Mouse (Mus musculus) liver, embryonic 15.5 days (tissue): ENCODE results near the gene Flywch2. TPM values are rescaled to one million over a fixed set of nuclear protein-coding genes. Genes with fewer than 3 reads are reported as not detected.
"Not testable (repeated sequence)": the region's sequence is repeated elsewhere in the genome, so short reads cannot be mapped to it uniquely, and the experiment has no call there.

ENCODE experiments used
- ATAC-seq: fragments of 200-750 bp; cut with Nextera tagmentation; 2 replicates; pipeline ENCODE4 v1.8.0; 2017; ENCODE audit warnings: moderate number of reproducible peaks, mild to moderate bottlenecking, moderate library complexity; ENCODE audit not compliant: insufficient read depth
- H3K27ac ChIP-seq: fragments of 300-500 bp; sonication (generic); replicated peaks from 2 replicates; pipeline ENCODE4 v1.5.1; 2015; ENCODE audit warnings: mild to moderate bottlenecking, inconsistent platforms
- H3K27me3 ChIP-seq: fragments of 300-500 bp; sonication (generic); 2 replicates; pipeline ENCODE4 v1.6.1; 2015; ENCODE audit warnings: mild to moderate bottlenecking, inconsistent platforms
- H3K36me3 ChIP-seq: fragments of 300-500 bp; sonication (generic); replicated peaks from 2 replicates; pipeline ENCODE4 v1.6.1; 2015; ENCODE audit warnings: moderate library complexity, mild to moderate bottlenecking, inconsistent platforms
- H3K4me1 ChIP-seq: fragments of 300-500 bp; sonication (generic); replicated peaks from 2 replicates; pipeline ENCODE4 v1.6.1; 2015; ENCODE audit warnings: inconsistent platforms
- H3K4me2 ChIP-seq: fragments of 300-500 bp; sonication (generic); 2 replicates; pipeline ENCODE4 v1.6.1; 2015; ENCODE audit warnings: moderate library complexity, mild to moderate bottlenecking, inconsistent platforms
- H3K4me3 ChIP-seq: fragments of 300-500 bp; sonication (generic); replicated peaks from 2 replicates; pipeline ENCODE4 v1.5.1; 2015; ENCODE audit warnings: mild to moderate bottlenecking, inconsistent platforms
- H3K9ac ChIP-seq: fragments of 300-500 bp; sonication (generic); 2 replicates; pipeline ENCODE4 v1.6.1; 2015; ENCODE audit warnings: moderate library complexity, mild to moderate bottlenecking, inconsistent platforms
- H3K9me3 ChIP-seq: fragments of 300-500 bp; sonication (generic); replicated peaks from 2 replicates; pipeline ENCODE4 v1.6.1; 2016; ENCODE audit warnings: inconsistent platforms
- WGBS: fragments of 180-500 bp; shearing (Covaris S2); methylation state at CpG from one replicate; pipeline ENCODE4 v1.1.7; 2015; ENCODE audit warnings: mixed read lengths; ENCODE audit not compliant: insufficient replicate concordance; 5-methylcytosine and 5-hydroxymethylcytosine counted together
- polyA plus RNA-seq: library from polyadenylated mRNA; unstranded; fragments of >200 nt; fragmentation: Nextera tagmentation; extraction: Ambion mirVana; gene quantifications from 2 replicates; pipeline ENCODE4 v1.2.1, GENCODE M21; 2015

Gene Flywch2
- polyA plus RNA-seq, 1 experiment from 2014 or later: 0.94 TPM

DNA sequence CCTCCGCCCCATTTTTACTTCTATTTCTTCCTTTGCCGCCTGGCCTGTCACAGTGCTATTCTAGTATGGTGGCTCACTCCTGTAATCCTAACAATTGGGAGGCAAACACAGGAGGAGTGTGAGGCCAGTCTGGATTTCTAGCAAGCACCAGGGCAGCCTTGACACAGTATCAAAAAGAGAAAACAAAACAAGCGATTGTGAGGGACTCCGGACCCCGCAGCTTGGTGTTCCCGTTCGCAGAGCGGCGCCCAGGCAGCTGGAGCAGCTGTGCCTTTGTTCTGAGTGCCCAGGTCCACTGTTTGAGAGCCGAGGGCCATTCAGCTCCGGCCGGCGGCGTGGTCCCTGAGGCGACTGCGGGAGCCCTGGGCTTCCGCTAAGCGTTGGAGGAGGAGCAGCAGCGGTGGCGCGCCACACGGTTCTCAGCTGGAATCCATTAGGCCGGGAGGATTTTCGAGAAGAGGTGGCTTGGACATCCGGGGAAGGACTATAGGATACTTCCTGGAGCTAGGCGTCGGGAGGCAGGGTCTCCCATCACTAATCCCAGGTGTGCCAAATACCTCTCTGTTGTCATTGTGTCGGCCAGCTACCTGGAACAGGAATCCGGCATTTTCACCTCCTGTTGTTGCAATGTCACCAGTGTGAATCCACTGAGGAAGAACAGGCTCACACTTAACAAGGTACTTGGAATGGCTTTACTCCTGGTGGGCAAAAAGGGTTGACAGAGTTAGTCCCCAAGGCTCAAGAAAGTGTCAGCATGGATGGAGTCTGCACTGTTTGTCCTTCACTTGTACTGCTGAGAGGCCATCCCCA is 4.6 kb upstream of the Flywch2 start, which contains the start of gene Srrm2:
Gene Srrm2 (plus strand): TSS at position 264 of the 810 bp plus-strand sequence.
- no peaks in the 10 kb centered on the region for H3K9me3 ChIP-seq
- peaks cover 5% of the 10 kb centered on the region for H3K27me3 ChIP-seq
- peak within 1 kb of the TSS; percentile 65 for H3K9ac ChIP-seq
- no peaks in the 10 kb centered on the region for H3K36me3 ChIP-seq
- peak within 1 kb of the TSS; percentile 87 for H3K4me2 ChIP-seq
- H3K4me3 ChIP-seq: peak within 1 kb of the TSS; percentile 60
- peaks cover 44% of the 10 kb centered on the region for H3K4me1 ChIP-seq
- ATAC-seq: peak; percentile 57
- H3K27ac ChIP-seq: peak within 1 kb of the TSS; percentile 39
- 3% methylated on average over 29 of the region's 29 CpGs for WGBS

DNA sequence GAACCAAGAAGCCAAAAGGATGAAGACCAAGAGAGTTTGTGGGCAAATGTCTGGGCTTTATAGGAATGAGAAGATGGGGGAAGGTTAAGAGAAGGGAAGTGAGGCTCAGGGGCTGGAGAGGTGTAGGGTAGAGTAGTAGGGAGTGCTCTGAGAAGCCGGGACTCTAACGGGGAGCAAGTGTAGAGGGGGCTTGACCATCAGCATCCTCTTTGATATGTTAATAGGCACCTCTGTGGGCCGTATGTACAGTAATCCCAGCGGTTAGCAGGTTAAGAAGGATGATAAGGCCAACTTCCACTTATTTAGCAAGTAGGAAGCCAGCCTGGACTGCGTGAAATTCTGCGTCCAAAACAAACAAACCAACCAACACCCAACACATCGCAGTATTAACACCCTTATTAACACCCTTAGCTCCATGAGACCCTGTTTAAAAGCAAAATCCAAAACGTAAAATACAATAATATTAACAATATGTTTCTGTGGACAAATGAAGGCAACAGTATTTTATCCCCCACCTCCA is 3.9 kb upstream of the Flywch2 start:
- 11% methylated on average over 8 of the region's 8 CpGs for WGBS
- Histone ChIP-seq H3K9me3 (no peaks in the 10 kb centered on the region), H3K4me1 (peaks cover 44% of the 10 kb centered on the region), H3K9ac (peak overlapping the region; percentile 65), H3K36me3 (no peaks in the 10 kb centered on the region), H3K4me3 (peak overlapping the region; percentile 60), H3K27ac (peak overlapping the region; percentile 39), H3K27me3 (peaks cover 12% of the 10 kb centered on the region), H3K4me2 (peak overlapping the region; percentile 87)
- 0 out of 2 replicates have a peak, but pooled peaks have one; percentile 9 for ATAC-seq

DNA sequence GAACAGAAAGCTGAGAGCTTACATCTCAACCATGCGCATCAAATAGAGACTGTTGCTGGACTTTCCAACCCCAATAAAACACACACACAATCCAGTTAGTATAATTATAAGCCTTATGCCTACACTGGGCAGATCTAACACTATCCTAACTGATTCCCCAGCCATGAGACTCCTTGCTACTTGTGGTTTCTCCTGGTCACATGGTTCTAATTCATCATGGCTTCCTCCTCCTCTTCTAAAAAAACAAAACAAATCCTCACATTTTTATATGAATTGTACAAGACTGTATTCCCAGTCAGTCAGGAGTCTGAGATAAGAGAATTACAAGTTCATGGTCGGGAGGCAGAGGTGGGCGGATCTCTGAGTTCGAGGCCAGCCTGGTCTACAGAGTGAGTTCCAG is 3.1 kb upstream of the Flywch2 start:
- Histone ChIP-seq H3K36me3 (no peaks in the 10 kb centered on the region), H3K4me2 (no peak overlapping the region), H3K9me3 (no peaks in the 10 kb centered on the region), H3K9ac (no peak overlapping the region), H3K4me1 (peaks cover 44% of the 10 kb centered on the region), H3K4me3 (no peak overlapping the region), H3K27me3 (peaks cover 12% of the 10 kb centered on the region), H3K27ac (no peak overlapping the region)
- no peak for ATAC-seq
- WGBS: 48% methylated on average over 4 of the region's 4 CpGs

DNA sequence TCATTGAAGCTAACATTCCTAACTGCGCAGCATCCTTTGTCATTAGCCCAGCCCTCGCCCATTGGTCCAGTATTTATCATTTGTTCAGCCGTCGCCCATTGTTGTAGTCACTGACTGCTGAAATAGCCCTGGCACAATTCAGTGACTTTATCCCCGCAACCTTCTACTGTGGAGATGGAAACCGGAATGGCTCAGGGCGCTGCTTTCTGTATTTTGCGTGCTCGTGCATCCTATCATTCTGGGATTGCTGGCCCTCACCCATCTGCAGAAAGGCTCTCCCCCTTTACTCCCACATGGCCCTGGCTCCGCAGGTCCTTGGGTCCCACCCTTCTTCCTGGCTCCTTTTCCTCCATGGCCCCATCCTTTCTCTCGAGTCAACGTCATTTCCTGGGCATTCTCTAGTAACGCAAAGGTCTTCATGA is 640 bp upstream of the Flywch2 start:
- 0 out of 2 replicates have a peak overlapping the region, but pooled peaks have one; percentile 52 for H3K9ac ChIP-seq
- H3K4me2 ChIP-seq: peak overlapping the region; percentile 97
- peak overlapping the region; percentile 60 for H3K4me3 ChIP-seq
- WGBS: 37% methylated on average over 13 of the region's 13 CpGs
- H3K36me3 ChIP-seq: no peaks in the 10 kb centered on the region
- no peaks in the 10 kb centered on the region for H3K9me3 ChIP-seq
- peaks cover 12% of the 10 kb centered on the region for H3K27me3 ChIP-seq
- no peak for ATAC-seq
- H3K27ac ChIP-seq: no peak overlapping the region
- peaks cover 34% of the 10 kb centered on the region for H3K4me1 ChIP-seq

DNA sequence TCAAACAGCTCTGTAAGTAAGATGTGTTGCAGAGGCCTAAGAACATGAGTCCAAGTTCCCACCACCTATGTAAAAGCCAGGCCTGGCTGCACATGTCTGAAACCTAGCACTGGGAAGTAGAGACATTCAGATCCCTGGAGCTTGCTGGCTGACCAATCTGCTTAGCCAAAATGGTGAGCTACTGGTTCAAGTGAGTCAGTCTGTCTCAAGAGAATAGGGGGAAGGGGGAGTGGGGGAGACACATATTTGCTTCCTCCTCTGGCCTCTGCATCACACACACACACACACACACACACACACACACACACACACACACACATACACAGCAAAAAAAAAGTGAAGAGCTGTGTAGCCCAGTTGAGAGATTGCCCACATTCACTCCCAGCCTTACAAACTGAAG is 2.5 kb downstream of the Flywch2 start:
- Histone ChIP-seq H3K4me3 (no peak overlapping the region), H3K9ac (no peak overlapping the region), H3K36me3 (no peaks in the 10 kb centered on the region), H3K27ac (no peak overlapping the region), H3K27me3 (peaks cover 12% of the 10 kb centered on the region), H3K9me3 (no peaks in the 10 kb centered on the region), H3K4me1 (peaks cover 13% of the 10 kb centered on the region), H3K4me2 (no peak overlapping the region)
- no peak for ATAC-seq

DNA sequence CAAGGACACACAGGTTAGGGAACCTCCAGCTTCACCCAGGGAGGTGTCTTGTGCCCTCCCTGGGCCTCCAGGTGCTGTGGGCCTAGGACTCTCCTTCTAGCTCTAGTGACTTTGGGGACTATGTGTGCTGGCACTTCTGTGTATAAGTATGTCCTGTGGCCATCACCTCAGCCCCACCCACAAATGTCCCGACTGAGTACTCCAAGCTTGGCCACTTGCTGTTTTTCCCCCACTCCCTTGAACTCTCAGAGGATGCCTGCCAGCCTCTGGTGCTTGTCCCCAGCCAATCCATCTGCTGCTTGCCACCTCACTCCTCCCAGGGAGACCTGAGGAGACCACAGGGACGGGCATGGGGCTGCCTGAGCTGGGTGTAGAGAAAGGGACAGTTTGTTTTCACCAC is 7.4 kb downstream of the Flywch2 start:
- H3K4me1 ChIP-seq: peaks cover 4% of the 10 kb centered on the region; the same call in 1 of the 2 replicates
- WGBS: 34% methylated on average over 2 of the region's 2 CpGs
- H3K27me3 ChIP-seq: peaks cover 3% of the 10 kb centered on the region; the same call in 1 of the 2 replicates
- H3K9me3 ChIP-seq: no peaks in the 10 kb centered on the region
- no peak overlapping the region for H3K4me2 ChIP-seq
- no peak overlapping the region for H3K27ac ChIP-seq
- no peak overlapping the region for H3K9ac ChIP-seq
- no peaks in the 10 kb centered on the region for H3K36me3 ChIP-seq
- no peak for ATAC-seq
- no peak overlapping the region for H3K4me3 ChIP-seq

DNA sequence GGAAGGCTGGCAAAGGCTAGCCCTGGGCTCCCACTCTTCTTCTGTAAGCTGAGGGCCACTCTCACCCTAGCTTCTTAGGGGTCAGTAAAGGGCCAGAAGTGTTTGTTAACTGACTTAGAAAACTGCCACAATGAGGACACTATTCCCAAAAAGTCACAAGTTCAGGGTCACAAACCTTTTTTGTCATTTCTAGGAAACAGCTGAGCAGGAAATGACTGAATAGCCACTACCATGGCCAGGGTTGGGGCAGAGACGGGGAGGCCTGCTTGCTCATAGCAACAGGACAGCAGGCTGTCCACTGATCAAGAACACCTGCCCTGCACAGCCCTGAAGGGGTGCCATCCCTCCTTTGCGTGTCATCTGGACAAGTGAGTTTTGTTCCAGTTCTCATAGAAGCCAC is 8.7 kb downstream of the Flywch2 start:
- no peaks in the 10 kb centered on the region for H3K9me3 ChIP-seq
- 59% methylated on average over 2 of the region's 2 CpGs for WGBS

DNA sequence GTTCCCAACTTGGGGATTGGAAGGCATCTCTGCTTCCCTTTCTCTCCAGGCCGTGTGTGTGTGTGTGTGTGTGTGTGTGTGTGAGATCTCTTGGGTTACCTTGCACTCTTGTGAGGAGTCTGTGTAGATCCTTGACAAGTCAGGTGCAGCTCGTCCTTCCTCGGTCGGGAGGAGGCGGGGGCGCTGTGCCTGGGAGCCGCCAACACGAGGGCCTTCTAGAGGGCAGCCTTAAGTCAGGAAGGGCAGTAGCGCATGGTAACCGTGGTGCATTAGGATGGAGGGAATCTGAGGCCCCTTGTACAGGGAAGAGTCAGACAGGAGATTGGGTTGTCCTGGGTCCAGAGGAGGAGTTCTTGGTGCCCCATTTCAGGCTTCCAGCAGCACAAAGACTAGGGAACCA is 9.7 kb downstream of the Flywch2 start:
- no peak overlapping the region for H3K4me2 ChIP-seq
- 68% methylated on average over 10 of the region's 10 CpGs for WGBS
- ATAC-seq: no peak
- peaks cover 3% of the 10 kb centered on the region; the same call in 1 of the 2 replicates for H3K27me3 ChIP-seq
- H3K9me3 ChIP-seq: no peaks in the 10 kb centered on the region
- H3K9ac ChIP-seq: no peak overlapping the region
- H3K27ac ChIP-seq: no peak overlapping the region
- no peaks in the 10 kb centered on the region for H3K36me3 ChIP-seq
- H3K4me3 ChIP-seq: no peak overlapping the region
- peaks cover 10% of the 10 kb centered on the region for H3K4me1 ChIP-seq

More for the DNA sequence above, 8.7 kb downstream of the Flywch2 start:
- H3K4me1 ChIP-seq: peaks cover 4% of the 10 kb centered on the region
- no peak overlapping the region for H3K4me3 ChIP-seq
- ATAC-seq: no peak
- H3K27ac ChIP-seq: no peak overlapping the region
- peaks cover 3% of the 10 kb centered on the region; the same call in 1 of the 2 replicates for H3K27me3 ChIP-seq
- no peak overlapping the region for H3K4me2 ChIP-seq
- H3K9ac ChIP-seq: no peak overlapping the region
- H3K36me3 ChIP-seq: no peaks in the 10 kb centered on the region

DNA sequence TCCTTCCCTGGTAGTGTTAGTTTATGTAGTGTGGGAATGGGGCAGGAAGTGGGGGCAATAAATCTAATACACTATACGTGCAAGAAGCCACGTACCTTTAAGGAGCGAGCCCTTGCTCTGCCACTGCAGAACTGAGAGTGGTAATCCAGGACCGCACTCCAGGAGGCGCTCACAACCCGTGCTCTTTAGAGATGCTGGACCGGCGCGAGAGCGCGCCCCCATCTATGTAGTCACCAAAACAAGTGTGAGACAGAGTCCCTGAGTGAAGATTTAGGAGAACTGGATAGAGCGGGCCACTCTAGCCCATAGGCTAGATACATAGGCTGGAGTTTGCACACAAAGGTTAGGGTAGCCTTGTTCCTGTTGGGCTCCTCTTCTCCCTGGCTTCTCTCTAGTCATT is 11.8 kb downstream of the Flywch2 start:
- no peak overlapping the region for H3K9ac ChIP-seq
- H3K4me3 ChIP-seq: no peak overlapping the region
- peaks cover 3% of the 10 kb centered on the region; the same call in 1 of the 2 replicates for H3K27me3 ChIP-seq
- H3K9me3 ChIP-seq: no peaks in the 10 kb centered on the region
- H3K4me2 ChIP-seq: no peak overlapping the region
- peaks cover 21% of the 10 kb centered on the region for H3K4me1 ChIP-seq
- 2% methylated on average over 12 of the region's 12 CpGs for WGBS
- no peak for ATAC-seq
- H3K27ac ChIP-seq: no peak overlapping the region
- H3K36me3 ChIP-seq: no peaks in the 10 kb centered on the region

DNA sequence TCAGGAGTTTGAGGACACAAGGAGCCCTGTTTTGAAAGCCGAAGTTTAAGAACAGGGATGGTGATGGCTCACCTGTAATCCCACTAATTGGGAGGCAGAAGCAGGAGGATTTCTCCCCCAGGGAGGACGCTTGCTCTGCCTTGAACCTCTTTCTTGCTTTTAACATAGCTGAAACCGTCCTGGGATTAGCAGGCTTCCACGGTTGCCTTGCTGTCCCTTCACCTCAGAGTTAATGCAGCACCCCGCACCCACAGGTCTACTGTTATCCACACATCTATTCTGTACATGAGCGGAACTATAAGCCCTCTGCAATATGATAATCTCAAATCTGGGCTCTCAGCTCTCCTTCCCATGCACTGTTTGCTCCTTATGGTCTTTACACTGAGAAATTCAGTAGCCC is 12.2 kb downstream of the Flywch2 start:
- H3K4me2 ChIP-seq: no peak overlapping the region
- no peak for ATAC-seq
- no peak overlapping the region for H3K9ac ChIP-seq
- H3K36me3 ChIP-seq: no peaks in the 10 kb centered on the region
- H3K4me1 ChIP-seq: peaks cover 21% of the 10 kb centered on the region
- H3K4me3 ChIP-seq: no peak overlapping the region
- H3K27me3 ChIP-seq: peaks cover 3% of the 10 kb centered on the region; the same call in 1 of the 2 replicates
- no peaks in the 10 kb centered on the region for H3K9me3 ChIP-seq
- WGBS: 42% methylated on average over 6 of the region's 6 CpGs
- no peak overlapping the region for H3K27ac ChIP-seq

DNA sequence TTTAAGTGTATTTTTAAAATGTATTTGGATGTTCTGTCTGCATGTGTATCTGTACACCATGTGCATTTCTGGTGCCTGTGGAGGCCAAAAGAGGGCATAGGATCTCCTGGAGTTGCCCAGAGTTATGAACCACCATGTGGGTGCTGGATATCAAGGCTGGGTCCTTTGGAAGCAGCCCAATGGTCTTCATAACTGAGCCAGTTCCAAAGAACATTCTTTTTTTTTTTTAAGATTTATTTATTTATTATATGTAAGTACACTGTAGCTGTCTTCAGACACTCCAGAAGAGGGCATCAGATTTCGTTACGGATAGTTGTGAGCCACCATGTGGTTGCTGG is 13.7 kb downstream of the Flywch2 start:
- H3K9ac ChIP-seq, H3K4me2 ChIP-seq, H3K9me3 ChIP-seq, H3K4me3 ChIP-seq, H3K27me3 ChIP-seq, H3K36me3 ChIP-seq, H3K27ac ChIP-seq, ATAC-seq: not testable (repeated sequence)
- H3K4me1 ChIP-seq: peaks cover 21% of the 10 kb centered on the region
- WGBS: 73% methylated on average over 2 of the region's 2 CpGs
